Mouse (Mus musculus) lung, postnatal 0 days (tissue): ENCODE measurements around the gene Acly. TPM values are rescaled to one million over a fixed set of nuclear protein-coding genes. Genes with fewer than 3 reads are reported as not detected.

Experiments
- ATAC-seq: fragments of 200-750 bp; cut with Nextera tagmentation; 2 replicates; pipeline ENCODE4 v1.8.0; 2017; ENCODE audit warnings: moderate library complexity
- DNase-seq: peaks from one replicate; pipeline ENCODE4 v3.0.0-alpha.2; 2016; ENCODE audit warnings: low spot score
- H3K27ac ChIP-seq: fragments of 300-500 bp; sonication (generic); 2 replicates; pipeline ENCODE4 v1.5.1; 2014; ENCODE audit warnings: antibody characterized with exemption, mild to moderate bottlenecking, low read length, mixed read lengths
- H3K27me3 ChIP-seq: fragments of 300-500 bp; sonication (generic); replicated peaks from 2 replicates; pipeline ENCODE4 v1.6.1; 2014; ENCODE audit warnings: low read length, mixed read lengths; ENCODE audit not compliant: insufficient read depth
- H3K36me3 ChIP-seq: fragments of 300-500 bp; sonication (generic); 2 replicates; pipeline ENCODE4 v1.6.1; 2014; ENCODE audit warnings: low read length, mixed read lengths; ENCODE audit not compliant: insufficient read depth
- H3K4me1 ChIP-seq: fragments of 300-500 bp; sonication (generic); 2 replicates; pipeline ENCODE4 v1.6.1; 2014; ENCODE audit warnings: antibody characterized with exemption, low read depth, low read length, mixed read lengths; ENCODE audit not compliant: insufficient read depth
- H3K4me2 ChIP-seq: fragments of 300-500 bp; sonication (generic); replicated peaks from 2 replicates; pipeline ENCODE4 v1.6.1; 2014; ENCODE audit warnings: low read depth, mild to moderate bottlenecking, low read length, moderate library complexity, mixed read lengths
- H3K4me3 ChIP-seq: fragments of 300-500 bp; sonication (generic); 2 replicates; pipeline ENCODE4 v1.5.1; 2014; ENCODE audit warnings: low read depth, low read length
- H3K9ac ChIP-seq: fragments of 300-500 bp; sonication (generic); replicated peaks from 2 replicates; pipeline ENCODE4 v1.6.1; 2014; ENCODE audit warnings: low read depth, mild to moderate bottlenecking
- H3K9me3 ChIP-seq: fragments of 300-500 bp; sonication (generic); 2 replicates; pipeline ENCODE4 v1.6.1; 2016; ENCODE audit warnings: low read length, mixed read lengths
- CTCF ChIP-seq: IDR thresholded peaks from 2 replicates; pipeline ENCODE4 v1.5.1; 2016; ENCODE audit warnings: antibody characterized with exemption, mild to moderate bottlenecking
- EP300 ChIP-seq: IDR thresholded peaks from 2 replicates; pipeline ENCODE4 v1.6.1; 2016; ENCODE audit warnings: antibody characterized with exemption, mild to moderate bottlenecking, control low read depth
- WGBS: fragments of 180-500 bp; shearing (Covaris S2); extraction: QIAGEN DNeasy Blood & Tissue Kit; methylation state at CpG from one replicate; pipeline ENCODE4 v1.1.7; 2014; 5-methylcytosine and 5-hydroxymethylcytosine counted together
- polyA plus RNA-seq: library from polyadenylated mRNA; unstranded; fragments of >200 nt; fragmentation: Nextera tagmentation; extraction: Ambion mirVana; gene quantifications from 2 replicates; pipeline ENCODE4 v1.2.1, GENCODE M21; 2015

Acly gene
- 85.7 and 92.9 TPM in 2 replicates for polyA plus RNA-seq

- H3K27ac ChIP-seq = peak within 1 kb of the TSS; percentile 85
- peak within 1 kb of the TSS; percentile 89 for H3K4me3 ChIP-seq
- H3K36me3 ChIP-seq = peaks cover 10% of the 10 kb centered on the region; the same call in 1 of the 2 replicates
- H3K27me3 ChIP-seq = no peaks in the 10 kb centered on the region
- DNase-seq = peak; percentile 100
- peak within 1 kb of the TSS; percentile 74 for H3K9ac ChIP-seq
- no peaks in the 10 kb centered on the region; the same call in 1 of the 2 replicates for H3K4me1 ChIP-seq
- under 1% methylated on average over 48 of the region's 54 CpGs for WGBS
- H3K9me3 ChIP-seq = no peaks in the 10 kb centered on the region
- H3K4me2 ChIP-seq = peak within 1 kb of the TSS; percentile 71
- ATAC-seq = peak; percentile 99
- TF ChIP-seq CTCF (no peak), EP300 (no peak)
Measured at GRCm38 (mm10) chr11:100527458-100528374, at the start of gene Acly. Gene Acly (minus strand): TSS chr11:100528000.

GRCm38 (mm10) chr11:100576256-100576655 lies 48.5 kb upstream of the Acly start:
- no peak for TF ChIP-seq EP300
- no peak for TF ChIP-seq CTCF
- H3K27ac ChIP-seq = no peak overlapping the region
- ATAC-seq = no peak
- no peak overlapping the region for H3K4me3 ChIP-seq
- H3K4me1 ChIP-seq = no peaks in the 10 kb centered on the region
- no peak overlapping the region for H3K4me2 ChIP-seq
- H3K9ac ChIP-seq = no peak overlapping the region
- H3K27me3 ChIP-seq = no peaks in the 10 kb centered on the region
- DNase-seq = no peak
- H3K9me3 ChIP-seq = no peaks in the 10 kb centered on the region
- no peaks in the 10 kb centered on the region for H3K36me3 ChIP-seq
- WGBS = 69% methylated on average over 21 of the region's 21 CpGs

- no peaks in the 10 kb centered on the region for H3K36me3 ChIP-seq
- H3K27ac ChIP-seq = no peak overlapping the region
- H3K4me2 ChIP-seq = peak overlapping the region; percentile 65
- H3K9ac ChIP-seq = peak overlapping the region; percentile 48; the same call in 1 of the 2 replicates
- no peaks in the 10 kb centered on the region for H3K9me3 ChIP-seq
- WGBS = 71% methylated on average over 1 of the region's 2 CpGs
- ATAC-seq = no peak
- no peaks in the 10 kb centered on the region for H3K27me3 ChIP-seq
- TF ChIP-seq CTCF (no peak), EP300 (no peak)
- no peaks in the 10 kb centered on the region for H3K4me1 ChIP-seq
- peak overlapping the region; percentile 72 for H3K4me3 ChIP-seq
- DNase-seq = no peak
Measured at GRCm38 (mm10) chr11:100575484-100575855, 47.7 kb upstream of the Acly start.

- peak within 1 kb of the TSS; percentile 72 for H3K4me3 ChIP-seq
- H3K9me3 ChIP-seq = no peaks in the 10 kb centered on the region
- 1% methylated on average over 47 of the region's 47 CpGs for WGBS
- peak; percentile 91 for ATAC-seq
- H3K27me3 ChIP-seq = no peaks in the 10 kb centered on the region
- H3K4me1 ChIP-seq = no peaks in the 10 kb centered on the region
- H3K27ac ChIP-seq = peak within 1 kb of the TSS; percentile 63
- H3K9ac ChIP-seq = peak within 1 kb of the TSS; percentile 48
- no peaks in the 10 kb centered on the region for H3K36me3 ChIP-seq
- H3K4me2 ChIP-seq = peak within 1 kb of the TSS; percentile 65
- DNase-seq = peak; percentile 87
- peak; percentile 37 for TF ChIP-seq CTCF
- TF ChIP-seq EP300 = no peak
Measured at GRCm38 (mm10) chr11:100574708-100575483, 47.1 kb upstream of the Acly start, which contains the start of gene Cnp. Gene Cnp (plus strand): TSS chr11:100574904.

- H3K36me3 ChIP-seq = no peaks in the 10 kb centered on the region
- H3K4me1 ChIP-seq = no peaks in the 10 kb centered on the region
- H3K27ac ChIP-seq = no peak overlapping the region
- ATAC-seq = no peak
- H3K4me3 ChIP-seq = peak overlapping the region; percentile 72; the same call in 1 of the 2 replicates
- 72% methylated on average over 3 of the region's 3 CpGs for WGBS
- H3K4me2 ChIP-seq = peak overlapping the region; percentile 65
- TF ChIP-seq EP300 = no peak
- TF ChIP-seq CTCF = no peak
- H3K9ac ChIP-seq = no peak overlapping the region
- no peak for DNase-seq
- H3K27me3 ChIP-seq = no peaks in the 10 kb centered on the region
- H3K9me3 ChIP-seq = no peaks in the 10 kb centered on the region
Measured at GRCm38 (mm10) chr11:100574188-100574587, 46.4 kb upstream of the Acly start.

GRCm38 (mm10) chr11:100571202-100571567 lies 43.4 kb upstream of the Acly start:
- Histone ChIP-seq H3K4me1 (no peaks in the 10 kb centered on the region), H3K4me2 (peak overlapping the region; percentile 35), H3K27ac (no peak overlapping the region), H3K4me3 (no peak overlapping the region), H3K9ac (no peak overlapping the region), H3K36me3 (no peaks in the 10 kb centered on the region), H3K9me3 (no peaks in the 10 kb centered on the region), H3K27me3 (no peaks in the 10 kb centered on the region)
- DNase-seq (peak; percentile 23), ATAC-seq (no peak)
- TF ChIP-seq CTCF = no peak
- TF ChIP-seq EP300 = no peak
- 8% methylated on average over 16 of the region's 16 CpGs for WGBS
